Comparison of ENCODE assay signal across 12 mouse cellular contexts in the genomic region with DNA sequence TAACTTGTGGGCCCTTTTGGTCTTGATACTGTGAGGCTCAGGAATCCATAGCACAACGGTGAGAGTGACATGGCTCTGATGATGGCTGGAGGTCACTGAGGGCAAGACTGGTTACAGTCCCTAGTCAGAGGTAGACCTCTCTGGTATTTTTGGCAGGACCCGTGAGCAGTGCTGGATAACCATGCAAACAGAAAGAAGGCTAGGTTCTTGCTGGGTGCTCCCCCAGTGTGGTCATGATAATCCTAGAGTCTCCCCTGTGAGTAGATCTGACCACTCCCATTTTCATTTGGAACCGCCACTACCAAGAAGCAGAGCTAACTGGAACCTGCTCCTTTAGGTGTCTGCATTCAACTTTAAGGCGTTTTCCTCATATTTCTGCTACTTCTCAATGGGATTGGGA. TPM values are rescaled to one million over a fixed set of nuclear protein-coding genes. Genes with fewer than 3 reads are reported as not detected.
DNase-seq lines count a peak whose midpoint lies in the region; ATAC-seq and TF ChIP-seq lines count a peak whose summit lies in the region.
"Had no signal": no experiment of that assay in that cellular context is flagged by ENCODE, and none has a peak within 500 bp of the region (broad histone marks: within the 10 kb centered on the region; RNA-seq: fewer than 3 reads in every experiment).

No protein-coding gene starts in this region.

- TF ChIP-seq POLR2A in testis, adult 2 months (IDR thresholded peaks at IDR 0.05; ENCODE audit: control insufficient read depth, low read depth, low read length), result no peak

- DNase-seq in hindbrain, embryonic 14.5 days (ENCODE audit: low spot score), result no peak
- DNase-seq in hindbrain, embryonic 11.5 days (ENCODE audit: low spot score), result no peak
- no peak for DNase-seq in testis, postnatal 10 days (ENCODE audit: low spot score)
- DNase-seq in liver, embryonic 13.5 days, result no peak
- DNase-seq in ovary, postnatal 36 days (ENCODE audit: low spot score), result no peak
- no peak for DNase-seq in midbrain, embryonic 14.5 days
- no peak for DNase-seq in layer of hippocampus, adult 8-10 months (ENCODE audit: low spot score in 2 of 2)
- DNase-seq: cerebellum, postnatal 25 days; kidney, postnatal 36 days had no signal

- TF ChIP-seq CTCF in testis, adult 2 months (IDR thresholded peaks at IDR 0.05; ENCODE audit: control insufficient read depth, insufficient read depth, insufficient replicate concordance, low read depth, low read length), result no peak

- 92% methylated on average over 4 of the region's 4 CpGs for WGBS in hindbrain, embryonic 14.5 days
- 81% methylated on average over 4 of the region's 4 CpGs for whole genome bisulfite sequencing in hindbrain, embryonic 11.5 days
- WGBS in liver, embryonic 13.5 days (ENCODE audit: insufficient replicate concordance), result 48% methylated on average over 4 of the region's 4 CpGs
- WGBS in midbrain, embryonic 14.5 days, result 87% methylated on average over 4 of the region's 4 CpGs

- ATAC-seq in hindbrain, embryonic 14.5 days (ENCODE audit: low FRiP score), result no peak
- no peak for ATAC-seq in hindbrain, embryonic 11.5 days (ENCODE audit: low FRiP score)
- ATAC-seq in liver, embryonic 13.5 days (ENCODE audit: low read depth), result no peak
- no peak for ATAC-seq in midbrain, embryonic 14.5 days (ENCODE audit: low FRiP score, low TSS enrichment)
- ATAC-seq: hindbrain, postnatal 0 days had no signal

- no peak overlapping the region for H3K9ac ChIP-seq in hindbrain, embryonic 14.5 days
- H3K9ac ChIP-seq in hindbrain, embryonic 11.5 days (ENCODE audit: low read depth, low read length), result no peak overlapping the region
- H3K9ac ChIP-seq in liver, embryonic 13.5 days, result peak overlapping the region; percentile 62
- no peak overlapping the region for H3K9ac ChIP-seq in midbrain, embryonic 14.5 days (replicated peaks; ENCODE audit: low read length)

- peak overlapping the region; percentile 57; the same call in 1 of the 2 replicates for H3K4me2 ChIP-seq in hindbrain, embryonic 14.5 days (replicated peaks)
- H3K4me2 ChIP-seq in hindbrain, embryonic 11.5 days (replicated peaks; ENCODE audit: low read depth, low read length), result no peak overlapping the region
- peak overlapping the region; percentile 70 for H3K4me2 ChIP-seq in liver, embryonic 13.5 days
- H3K4me2 ChIP-seq in midbrain, embryonic 14.5 days (ENCODE audit: low read length), result no peak overlapping the region

- no peaks in the 10 kb centered on the region for H3K36me3 ChIP-seq in hindbrain, embryonic 14.5 days (replicated peaks; ENCODE audit: control insufficient read depth, insufficient read depth)
- H3K36me3 ChIP-seq in hindbrain, embryonic 11.5 days (ENCODE audit: control insufficient read depth, insufficient read depth, low read length), result no peaks in the 10 kb centered on the region
- H3K36me3 ChIP-seq in testis, adult 2 months (ENCODE audit: control insufficient read depth, insufficient read depth, low read length), result no peaks in the 10 kb centered on the region
- H3K36me3 ChIP-seq in liver, embryonic 13.5 days, result no peaks in the 10 kb centered on the region
- H3K36me3 ChIP-seq in midbrain, embryonic 14.5 days (ENCODE audit: control insufficient read depth, insufficient read depth, low read length), result no peaks in the 10 kb centered on the region
- H3K36me3 ChIP-seq: midbrain, embryonic 10.5 days had no signal

- H3K4me3 ChIP-seq in hindbrain, embryonic 14.5 days (replicated peaks; ENCODE audit: low read length), result no peak overlapping the region
- no peak overlapping the region for H3K4me3 ChIP-seq in hindbrain, embryonic 11.5 days (ENCODE audit: low read depth, low read length)
- peak overlapping the region; percentile 81 for H3K4me3 ChIP-seq in testis, adult 2 months (ENCODE audit: control insufficient read depth, low read depth, low read length)
- H3K4me3 ChIP-seq in liver, embryonic 13.5 days (replicated peaks), result peak overlapping the region; percentile 51
- H3K4me3 ChIP-seq in midbrain, embryonic 14.5 days (replicated peaks; ENCODE audit: low read depth, low read length), result no peak overlapping the region

- peaks cover 6% of the 10 kb centered on the region; the same call in 1 of the 2 replicates for H3K4me1 ChIP-seq in hindbrain, embryonic 14.5 days (replicated peaks; ENCODE audit: control insufficient read depth, insufficient read depth, low read length)
- H3K4me1 ChIP-seq in hindbrain, embryonic 11.5 days (replicated peaks; ENCODE audit: control insufficient read depth, insufficient read depth, low read length), result no peaks in the 10 kb centered on the region
- peaks cover 2% of the 10 kb centered on the region for H3K4me1 ChIP-seq in testis, adult 2 months (ENCODE audit: control insufficient read depth, insufficient read depth, low read length)
- H3K4me1 ChIP-seq in liver, embryonic 13.5 days (replicated peaks), result peaks cover 70% of the 10 kb centered on the region
- H3K4me1 ChIP-seq in midbrain, embryonic 14.5 days (ENCODE audit: control insufficient read depth, insufficient read depth, low read length), result no peaks in the 10 kb centered on the region

- H3K27ac ChIP-seq in hindbrain, embryonic 14.5 days, result no peak overlapping the region
- H3K27ac ChIP-seq in hindbrain, embryonic 11.5 days (ENCODE audit: low read depth, low read length), result no peak overlapping the region
- H3K27ac ChIP-seq in testis, adult 2 months (ENCODE audit: control insufficient read depth, insufficient read depth, low read depth, low read length), result no peak overlapping the region
- peak overlapping the region; percentile 50; the same call in 1 of the 2 replicates for H3K27ac ChIP-seq in liver, embryonic 13.5 days
- H3K27ac ChIP-seq in midbrain, embryonic 14.5 days (replicated peaks; ENCODE audit: low read depth, low read length), result no peak overlapping the region
- H3K27ac ChIP-seq: hindbrain, postnatal 0 days; midbrain, embryonic 10.5 days had no signal

- H3K9me3 ChIP-seq in hindbrain, embryonic 14.5 days (ENCODE audit: control insufficient read depth, low read length), result no peaks in the 10 kb centered on the region
- no peaks in the 10 kb centered on the region for H3K9me3 ChIP-seq in hindbrain, embryonic 11.5 days (ENCODE audit: control insufficient read depth, low read length)
- no peaks in the 10 kb centered on the region for H3K9me3 ChIP-seq in liver, embryonic 13.5 days (replicated peaks)
- no peaks in the 10 kb centered on the region for H3K9me3 ChIP-seq in midbrain, embryonic 14.5 days (ENCODE audit: control insufficient read depth, low read length)
- H3K9me3 ChIP-seq: midbrain, embryonic 10.5 days had no signal

- H3K27me3 ChIP-seq in hindbrain, embryonic 14.5 days (ENCODE audit: control insufficient read depth, insufficient read depth, low read length), result no peaks in the 10 kb centered on the region
- H3K27me3 ChIP-seq in hindbrain, embryonic 11.5 days (ENCODE audit: control insufficient read depth, insufficient read depth, low read length), result no peaks in the 10 kb centered on the region
- H3K27me3 ChIP-seq in testis, adult 2 months (ENCODE audit: control insufficient read depth, insufficient read depth, low read length), result no peaks in the 10 kb centered on the region
- no peaks in the 10 kb centered on the region for H3K27me3 ChIP-seq in liver, embryonic 13.5 days
- no peaks in the 10 kb centered on the region for H3K27me3 ChIP-seq in midbrain, embryonic 14.5 days (ENCODE audit: control insufficient read depth, insufficient read depth, low read length)

RNA-seq across cellular contexts. Expression of gene Abhd5, which starts 1.5 kb away (rescaled TPM):
- polyA plus RNA-seq in hindbrain, embryonic 14.5 days (2014; fragmentation: Nextera tagmentation; extraction: Ambion mirVana), result 25.5 and 29.9 TPM in 2 replicates
- polyA plus RNA-seq in hindbrain, embryonic 11.5 days (2014; fragmentation: Nextera tagmentation; extraction: Ambion mirVana), result 21.9 and 23.7 TPM in 2 replicates
- 238 and 296 TPM in 2 replicates for polyA plus RNA-seq in testis, adult 2 months (2012; rRNA removed)
- 21.4 and 26.3 TPM in 2 replicates for polyA plus RNA-seq in liver, embryonic 13.5 days (2015; fragmentation: Nextera tagmentation; extraction: Ambion mirVana)
- polyA plus RNA-seq in midbrain, embryonic 14.5 days (2014; fragmentation: Nextera tagmentation; extraction: Ambion mirVana), result 22.0 and 28.0 TPM in 2 replicates
- 10 to 100 TPM; 14.9 to 19.9 (median 18.0) TPM for total RNA-seq in layer of hippocampus, adult 8-10 months (2022)

RNA-seq across cellular contexts. Expression of gene Ano10, which starts 58.7 kb away (rescaled TPM):
- 43.6 and 44.6 TPM in 2 replicates for polyA plus RNA-seq in hindbrain, embryonic 14.5 days (2014; fragmentation: Nextera tagmentation; extraction: Ambion mirVana)
- polyA plus RNA-seq in hindbrain, embryonic 11.5 days (2014; fragmentation: Nextera tagmentation; extraction: Ambion mirVana), result 51.9 and 52.5 TPM in 2 replicates
- 53.8 and 61.8 TPM in 2 replicates for polyA plus RNA-seq in testis, adult 2 months (2012; rRNA removed)
- 10.8 and 10.9 TPM in 2 replicates for polyA plus RNA-seq in liver, embryonic 13.5 days (2015; fragmentation: Nextera tagmentation; extraction: Ambion mirVana)
- polyA plus RNA-seq in midbrain, embryonic 14.5 days (2014; fragmentation: Nextera tagmentation; extraction: Ambion mirVana), result 33.1 and 41.2 TPM in 2 replicates
- total RNA-seq in layer of hippocampus, adult 8-10 months (2022), result 10 to 100 TPM; 20.0 to 29.5 (median 24.4) TPM

Comparison
In these comparisons a context has a peak if more than half of its experiments do, and no peak if none do; other contexts are left out.
1. H3K4me2 ChIP-seq: peak in hindbrain, embryonic 14.5 days (single experiment) and liver, embryonic 13.5 days (single experiment); none in hindbrain, embryonic 11.5 days (single experiment) and midbrain, embryonic 14.5 days (single experiment).
2. H3K4me3 ChIP-seq: peak in testis, adult 2 months (single experiment) and liver, embryonic 13.5 days (single experiment); none in hindbrain, embryonic 14.5 days (single experiment), hindbrain, embryonic 11.5 days (single experiment) and midbrain, embryonic 14.5 days (single experiment).